Mouse (Mus musculus) left cerebral cortex, adult 18-20 months (tissue): ENCODE results near the gene Hist2h2bb. TPM values are rescaled to one million over a fixed set of nuclear protein-coding genes. Genes with fewer than 3 reads are reported as not detected.
"Not testable (repeated sequence)": the region's sequence is repeated elsewhere in the genome, so short reads cannot be mapped to it uniquely, and the experiment has no call there.

Experiments used
- DNase-seq, 2 experiments: peaks; one replicate each; pipeline ENCODE4 v3.0.0; 2021 to 2022; ENCODE audit warnings: low spot score in 2 of 2, mixed read lengths in 1 of 2
- total RNA-seq, 2 experiments: library from RNA; stranded (reverse); gene quantifications; 2 replicates each; pipeline ENCODE4 v1.2.3; 2021

The Hist2h2bb gene
- total RNA-seq, 2 experiments from 2014 or later: 210 to 215 TPM

DNA sequence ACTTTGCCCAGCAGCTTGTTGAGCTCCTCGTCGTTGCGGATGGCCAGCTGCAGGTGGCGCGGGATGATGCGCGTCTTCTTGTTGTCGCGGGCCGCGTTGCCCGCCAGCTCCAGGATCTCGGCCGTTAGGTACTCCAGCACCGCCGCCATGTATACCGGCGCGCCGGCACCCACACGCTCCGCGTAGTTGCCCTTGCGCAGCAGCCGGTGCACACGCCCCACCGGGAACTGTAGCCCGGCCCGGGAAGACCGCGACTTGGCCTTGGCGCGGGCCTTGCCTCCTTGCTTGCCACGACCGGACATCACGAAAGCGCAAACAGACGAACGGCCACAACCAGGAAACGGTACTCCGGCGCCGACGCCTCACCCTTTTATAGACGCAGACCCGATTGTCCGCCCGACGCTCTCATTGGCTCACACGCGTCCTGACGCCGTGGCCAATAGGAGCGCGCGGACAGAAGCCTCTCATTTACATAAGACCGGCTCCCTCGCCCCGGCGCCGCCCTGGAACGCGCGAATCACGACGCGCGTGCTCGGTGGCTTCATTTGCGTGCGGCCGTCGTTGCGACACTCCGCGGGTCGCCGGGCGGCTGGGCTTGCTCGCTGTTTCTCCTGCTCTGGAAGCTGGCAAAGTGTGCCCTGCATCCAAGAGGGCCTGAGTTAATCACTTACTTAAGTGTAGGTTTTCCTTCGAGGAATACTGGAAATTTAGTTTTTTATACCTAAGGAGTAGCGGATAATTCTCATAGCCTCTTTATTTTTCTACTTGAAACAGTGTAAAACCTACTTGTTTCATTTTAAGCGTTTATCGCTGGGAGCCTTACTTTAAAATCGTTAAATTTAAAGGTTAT lies 29.4 kb upstream of the Hist2h2bb start, which contains the start of gene Hist2h2aa2:
TSS of gene Hist2h2aa2 (minus strand) at position 328 of the 850 bp plus-strand sequence.
- peak; percentile 95 to 98 for DNase-seq

DNA sequence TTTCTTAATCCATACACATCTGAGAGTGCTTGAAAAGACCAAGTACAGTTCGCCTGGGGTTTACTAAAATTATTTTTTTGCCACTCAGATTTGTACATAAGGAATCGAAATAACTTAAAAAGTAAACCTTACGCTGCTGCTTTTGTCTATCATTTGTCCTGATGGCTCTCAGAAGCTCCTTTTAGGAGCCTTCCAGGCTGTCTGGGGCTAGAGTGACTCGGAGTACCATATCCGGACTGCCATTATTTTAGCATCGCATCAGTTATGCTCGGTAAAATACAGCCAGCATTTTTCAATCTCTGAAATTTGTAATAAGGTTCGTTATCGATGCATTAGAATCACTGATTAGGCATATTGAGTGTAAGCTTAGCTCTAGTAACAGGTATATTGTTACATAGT lies 28.8 kb upstream of the Hist2h2bb start:
- no peak for DNase-seq

DNA sequence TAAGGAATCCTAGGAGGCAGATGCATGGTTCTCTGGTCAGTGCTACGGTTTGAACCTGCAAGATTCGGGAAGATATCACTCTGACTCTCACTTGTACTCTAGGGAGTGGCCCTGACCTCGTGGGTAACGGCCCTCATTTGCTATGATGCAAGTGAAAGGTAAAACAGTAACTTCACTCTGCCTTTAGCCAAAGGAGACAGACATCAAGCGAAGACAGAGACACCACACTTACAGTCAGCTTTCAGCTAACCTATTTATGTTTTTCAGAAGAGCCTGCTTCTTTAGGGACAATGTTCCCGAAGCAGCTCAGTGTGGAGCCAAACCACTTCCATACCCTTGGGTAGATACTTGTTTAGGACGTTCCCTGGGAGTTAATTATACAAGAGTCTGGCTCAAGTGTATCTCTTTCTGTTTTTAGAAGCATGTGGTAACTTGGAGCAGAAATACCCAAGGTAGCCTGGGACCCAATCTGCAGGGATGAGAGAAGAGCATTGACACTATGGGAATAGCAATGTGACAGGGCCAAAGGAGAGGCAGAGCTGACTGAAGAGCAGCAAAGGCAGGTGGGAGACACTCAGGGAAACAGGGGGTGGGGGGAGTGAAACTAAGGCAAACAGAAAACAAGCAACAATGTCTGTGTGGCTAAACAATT lies 25.5 kb upstream of the Hist2h2bb start:
- DNase-seq: no peak

DNA sequence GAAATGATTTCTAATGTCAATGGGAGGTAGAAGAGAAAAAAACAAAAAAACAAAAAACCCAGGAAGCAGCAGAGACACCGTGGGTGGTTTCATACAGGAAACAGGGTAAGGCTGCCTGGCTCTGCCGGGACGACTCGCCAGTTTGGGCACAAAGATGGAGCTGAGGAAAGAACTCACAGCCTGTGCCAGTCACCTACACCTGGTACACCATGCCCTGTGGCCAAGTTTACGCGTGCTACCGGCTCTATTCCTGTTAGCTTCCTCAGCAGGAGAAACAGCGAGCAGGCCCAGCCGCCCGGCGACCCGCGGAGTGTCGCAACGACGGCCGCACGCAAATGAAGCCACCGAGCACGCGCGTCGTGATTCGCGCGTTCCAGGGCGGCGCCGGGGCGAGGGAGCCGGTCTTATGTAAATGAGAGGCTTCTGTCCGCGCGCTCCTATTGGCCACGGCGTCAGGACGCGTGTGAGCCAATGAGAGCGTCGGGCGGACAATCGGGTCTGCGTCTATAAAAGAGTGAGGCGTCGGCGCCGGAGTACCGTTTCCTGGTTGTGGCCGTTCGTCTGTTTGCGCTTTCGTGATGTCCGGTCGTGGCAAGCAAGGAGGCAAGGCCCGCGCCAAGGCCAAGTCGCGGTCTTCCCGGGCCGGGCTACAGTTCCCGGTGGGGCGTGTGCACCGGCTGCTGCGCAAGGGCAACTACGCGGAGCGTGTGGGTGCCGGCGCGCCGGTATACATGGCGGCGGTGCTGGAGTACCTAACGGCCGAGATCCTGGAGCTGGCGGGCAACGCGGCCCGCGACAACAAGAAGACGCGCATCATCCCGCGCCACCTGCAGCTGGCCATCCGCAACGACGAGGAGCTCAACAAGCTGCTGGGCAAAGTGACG lies 24.3 kb upstream of the Hist2h2bb start, which contains the start of gene Hist2h2aa1:
TSS of gene Hist2h2aa1 (plus strand) at position 495 of the 884 bp plus-strand sequence.
- DNase-seq: peak; percentile 75 to 81

DNA sequence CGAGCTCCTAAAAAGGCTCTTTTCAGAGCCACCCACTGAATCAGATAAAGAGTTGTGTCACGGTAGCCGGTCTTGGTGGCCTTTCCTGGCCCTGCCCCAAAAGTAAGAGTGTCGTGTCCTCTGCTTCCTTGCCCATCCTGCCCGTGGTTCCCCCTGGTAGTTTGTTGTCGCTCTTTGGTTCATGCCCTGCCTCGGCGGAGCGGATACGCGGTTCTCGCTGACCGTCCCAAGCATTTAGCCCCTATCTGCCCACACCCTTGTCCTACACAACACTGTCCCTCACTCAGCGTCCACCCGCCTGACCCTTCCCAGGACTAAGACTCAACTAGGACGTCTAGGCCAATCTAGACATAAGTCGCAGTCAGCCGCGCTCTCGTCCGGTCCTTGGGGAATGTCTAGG lies 23.5 kb upstream of the Hist2h2bb start:
- DNase-seq: not testable (repeated sequence)

DNA sequence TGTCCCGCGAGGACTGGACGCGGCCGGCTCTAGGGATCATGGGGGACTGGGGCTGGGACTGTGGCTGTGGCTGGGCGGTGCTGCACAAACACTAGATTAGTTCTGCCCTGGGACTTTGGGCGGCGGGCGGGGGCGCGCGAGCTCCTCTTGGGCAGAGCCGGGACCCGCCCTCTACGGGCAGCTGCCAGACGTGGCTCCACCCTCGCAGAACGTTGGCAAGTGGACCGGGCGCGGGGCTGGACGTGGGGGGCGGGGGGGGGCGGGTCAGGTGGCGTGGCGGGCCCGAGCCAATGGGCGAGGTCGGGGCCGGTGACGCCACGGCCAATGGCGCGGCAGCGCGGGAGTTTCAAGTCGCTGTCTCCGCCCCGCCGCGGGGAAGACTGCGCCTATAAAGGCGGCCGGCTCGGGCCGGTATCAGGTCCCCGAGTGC lies 23.1 kb upstream of the Hist2h2bb start, which contains the start of gene Hist2h3c1:
TSS of gene Hist2h3c1 (plus strand) at position 259 of the 430 bp plus-strand sequence.
- not testable (repeated sequence) for DNase-seq

DNA sequence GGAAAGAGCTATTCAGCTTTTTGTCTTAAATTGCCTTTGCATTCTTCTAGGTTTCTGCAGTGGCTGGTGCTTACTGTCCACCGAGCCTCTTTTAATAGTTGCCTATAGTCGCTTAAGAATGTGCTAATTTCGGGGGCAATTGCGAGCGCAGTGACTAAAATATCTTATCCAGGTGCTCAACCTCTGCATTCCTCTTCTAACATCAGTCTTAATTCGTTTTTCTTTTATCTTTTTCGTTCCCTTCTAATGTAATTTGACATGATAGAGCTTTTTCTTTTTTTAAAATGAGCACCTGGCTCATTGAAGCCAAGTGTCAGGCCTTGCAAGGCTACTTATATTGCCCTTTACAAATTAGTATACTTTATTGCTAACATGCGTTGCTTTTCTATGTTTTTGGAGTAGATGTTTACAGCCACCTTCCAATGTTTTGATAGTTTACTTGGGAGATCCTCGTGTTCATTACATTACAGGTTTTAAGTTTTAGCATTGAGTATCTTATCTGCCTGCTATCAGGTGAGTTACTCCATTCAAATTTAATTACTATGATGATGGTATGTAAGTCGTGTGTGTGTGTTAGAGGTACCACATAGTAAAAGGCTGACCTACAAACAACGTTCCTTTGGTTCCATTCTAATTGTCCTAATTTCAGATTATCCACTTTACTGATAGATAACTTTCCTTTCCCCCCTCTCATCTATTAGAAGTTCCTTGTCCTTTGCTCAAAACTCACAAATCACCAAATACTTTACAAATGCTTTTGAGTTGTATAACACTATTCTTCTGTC lies 22.0 kb upstream of the Hist2h2bb start:
- no peak for DNase-seq

DNA sequence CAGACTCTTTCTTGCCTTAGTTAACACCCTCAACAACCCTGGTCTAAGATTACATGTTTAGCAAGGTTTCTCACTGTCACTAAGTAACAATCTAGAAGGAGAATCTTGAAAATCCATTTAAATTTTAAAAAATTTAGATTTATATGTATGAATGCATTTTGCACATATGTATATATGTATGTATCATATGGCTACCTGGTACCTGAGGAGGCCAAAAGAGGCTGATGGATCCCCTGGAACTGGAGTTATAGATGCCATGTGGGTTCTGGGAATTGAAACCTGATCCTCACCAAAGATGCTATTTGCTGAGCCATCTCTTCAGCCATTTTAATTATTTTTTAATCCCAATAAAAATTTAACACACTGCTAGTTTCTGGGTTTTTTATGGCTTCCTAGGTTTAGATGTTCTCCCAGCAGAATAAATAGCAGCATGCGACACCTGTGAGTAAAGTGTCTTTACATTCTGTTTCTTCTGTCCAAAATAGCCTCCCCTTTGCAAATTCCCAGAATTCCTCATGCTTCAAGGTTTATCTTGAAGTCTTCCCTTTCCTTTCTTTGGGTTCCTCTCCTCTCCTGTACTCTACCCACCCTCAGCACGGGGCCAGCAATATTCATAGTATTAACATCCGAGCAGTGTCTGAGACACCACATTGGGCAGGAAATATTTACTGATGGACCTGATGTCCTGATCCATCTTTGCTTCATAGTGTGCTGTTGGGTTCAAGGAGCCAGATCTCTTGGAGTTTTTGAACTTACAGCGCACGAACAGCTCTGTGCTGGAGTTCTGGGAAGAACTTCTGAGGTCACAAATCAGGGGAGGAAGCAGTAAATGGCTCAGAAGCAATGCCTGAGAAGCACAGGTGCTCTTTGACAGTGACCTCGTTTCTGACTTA lies 21.2 kb upstream of the Hist2h2bb start:
- no peak for DNase-seq

DNA sequence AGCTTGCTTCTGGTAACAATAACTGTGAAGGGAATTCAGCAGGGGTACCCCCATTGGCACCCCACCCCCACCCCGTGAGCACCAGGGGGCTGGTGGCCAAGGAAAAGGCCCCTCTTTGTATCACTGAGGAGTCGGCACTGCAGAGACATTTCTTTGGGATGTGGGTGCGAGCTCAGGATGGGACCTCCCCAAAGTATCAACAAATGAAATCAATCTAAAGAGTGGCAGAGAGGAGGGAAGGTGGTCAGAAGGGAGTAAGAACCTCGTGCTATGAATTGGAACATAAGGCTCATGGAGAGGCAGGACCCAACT lies 20.6 kb upstream of the Hist2h2bb start:
- DNase-seq: no peak

DNA sequence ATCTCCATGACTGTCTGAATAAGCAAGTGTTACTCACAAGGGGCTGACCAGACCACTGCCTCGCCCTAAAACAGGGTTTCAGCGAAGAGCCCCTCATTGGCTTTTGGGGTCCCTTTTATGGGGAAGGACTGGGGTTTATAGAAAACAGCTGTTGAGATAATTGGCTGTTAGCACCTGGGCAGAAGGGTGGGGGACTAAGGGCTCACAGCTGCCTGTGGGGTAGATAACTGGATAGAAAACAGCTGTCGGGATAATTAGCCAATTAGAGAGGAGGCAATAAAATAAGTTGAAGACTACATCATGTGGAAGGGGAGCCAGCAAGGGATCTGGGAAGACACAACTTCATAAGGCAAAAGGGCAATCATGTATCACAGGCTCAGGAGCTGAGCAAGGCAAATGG lies 18.7 kb upstream of the Hist2h2bb start:
- DNase-seq: no peak

DNA sequence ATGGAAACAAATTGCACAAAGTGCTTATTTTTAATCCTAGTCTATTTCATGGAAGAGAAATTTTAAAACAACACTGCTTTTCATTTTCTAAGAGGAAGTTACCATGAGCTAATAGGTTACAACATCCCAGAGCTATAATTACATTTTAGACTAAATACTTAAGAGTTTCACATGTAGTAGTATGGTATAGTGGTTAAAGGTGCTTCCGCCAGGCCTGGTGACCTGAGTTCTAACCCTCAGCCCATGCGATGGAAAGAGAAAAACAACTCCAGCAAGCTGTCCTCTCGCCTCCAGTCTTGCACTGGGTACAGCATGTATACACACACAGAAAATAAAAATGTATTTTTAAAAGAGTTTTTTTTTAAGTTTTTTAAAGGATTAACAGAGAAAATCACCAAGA lies 17.8 kb upstream of the Hist2h2bb start:
- DNase-seq: no peak

DNA sequence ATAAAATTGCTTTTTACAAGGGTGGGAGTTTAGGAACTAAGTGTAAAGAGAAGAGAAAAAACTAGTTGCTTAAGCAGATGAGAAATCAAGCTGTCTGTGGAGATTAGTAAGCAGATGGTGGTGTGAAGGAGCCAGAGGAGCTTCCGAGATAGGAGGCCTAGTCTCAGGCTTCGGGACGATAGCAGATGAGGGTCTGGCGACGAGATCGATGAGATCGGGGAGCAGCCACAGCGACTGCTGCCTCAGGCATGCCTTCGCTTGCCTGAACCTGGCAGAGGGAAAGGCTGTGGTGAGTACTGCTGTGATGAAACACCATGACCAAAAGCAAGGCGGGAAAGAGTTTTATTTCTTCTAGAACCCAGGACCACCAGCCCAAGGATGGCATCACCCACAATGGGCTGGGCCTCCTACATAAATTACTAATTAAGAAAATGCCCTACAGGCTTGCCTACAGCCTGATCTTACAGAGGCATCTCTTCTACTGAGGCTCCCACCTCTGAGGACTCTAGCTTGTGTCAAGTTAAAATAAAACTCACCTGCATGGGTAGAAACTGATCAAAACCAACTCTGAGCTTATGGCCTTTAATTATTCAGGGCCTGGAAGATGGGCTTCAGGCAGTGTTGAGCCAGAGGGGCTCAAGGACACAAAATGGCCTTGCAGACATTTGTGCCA lies 14.7 kb upstream of the Hist2h2bb start:
- no peak for DNase-seq

DNA sequence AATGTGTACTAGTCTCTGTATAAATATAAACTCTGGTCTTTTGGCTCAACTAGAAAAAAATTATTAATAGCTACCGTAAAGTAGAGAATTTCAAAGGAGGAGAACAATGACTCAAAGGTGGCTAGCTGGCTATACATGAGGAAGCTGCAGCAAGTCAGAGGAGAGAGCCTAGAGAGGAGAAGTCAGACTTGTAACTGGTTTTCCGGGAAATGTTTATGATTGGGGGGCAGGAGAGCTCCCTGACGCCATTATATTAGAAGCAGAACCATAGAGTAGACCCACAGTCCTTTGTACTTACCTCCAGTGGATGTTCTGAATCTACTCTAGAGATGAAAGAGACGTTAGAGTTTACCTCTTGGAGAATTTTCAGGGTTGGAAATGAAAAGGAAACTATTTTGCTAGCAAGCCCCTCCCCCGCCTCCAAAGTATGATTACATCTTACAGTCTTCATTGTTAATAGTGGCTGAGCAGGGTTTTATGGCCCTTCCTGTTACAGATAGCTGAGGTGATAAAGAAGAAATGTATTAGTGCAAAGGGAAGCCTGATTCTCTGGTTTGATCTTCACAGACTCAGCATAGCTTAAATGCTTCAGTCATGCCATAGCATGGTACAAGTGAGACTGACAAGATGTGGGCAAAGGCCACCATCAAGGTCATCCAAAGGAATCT lies 13.5 kb upstream of the Hist2h2bb start:
- no peak for DNase-seq

DNA sequence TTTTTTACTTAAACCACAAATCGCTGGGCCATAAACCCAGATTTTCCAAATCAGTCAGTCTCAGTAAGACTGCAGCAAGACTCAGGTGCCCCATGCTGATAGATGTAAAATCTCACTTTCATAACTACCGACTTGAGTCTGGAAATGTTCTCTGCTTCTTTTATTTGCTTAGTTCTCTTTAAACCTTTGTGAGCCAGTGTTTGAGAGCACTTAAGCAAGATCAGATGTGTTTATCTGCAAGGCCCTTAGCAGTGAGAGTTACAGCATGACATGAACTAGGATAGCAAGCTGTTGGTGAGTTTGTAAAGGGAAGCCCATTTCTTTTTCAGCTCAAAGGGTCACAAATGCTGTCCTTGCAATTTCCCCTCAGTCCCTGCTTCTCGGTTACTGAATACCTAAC lies 12.4 kb upstream of the Hist2h2bb start:
- no peak for DNase-seq

DNA sequence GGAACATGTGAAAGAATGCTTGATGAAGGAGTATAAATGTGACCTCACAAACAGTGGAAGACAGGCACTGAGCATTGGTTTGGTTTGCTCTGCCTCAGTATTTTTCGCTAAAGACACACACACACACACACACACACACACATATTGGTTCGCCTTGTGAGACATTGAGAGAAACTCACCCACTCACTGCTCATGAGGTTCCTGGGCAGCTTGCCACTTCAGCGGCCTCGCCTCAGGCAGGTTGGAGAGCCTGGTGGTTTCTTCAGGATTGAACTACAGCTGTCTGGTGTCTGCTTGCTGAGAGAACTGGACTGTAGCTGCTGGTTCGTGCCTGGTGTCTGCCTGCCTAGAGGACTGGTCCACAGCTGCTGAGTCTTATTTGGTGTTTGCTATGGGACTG lies 9.3 kb upstream of the Hist2h2bb start:
- DNase-seq: peak; percentile 17 to 34

DNA sequence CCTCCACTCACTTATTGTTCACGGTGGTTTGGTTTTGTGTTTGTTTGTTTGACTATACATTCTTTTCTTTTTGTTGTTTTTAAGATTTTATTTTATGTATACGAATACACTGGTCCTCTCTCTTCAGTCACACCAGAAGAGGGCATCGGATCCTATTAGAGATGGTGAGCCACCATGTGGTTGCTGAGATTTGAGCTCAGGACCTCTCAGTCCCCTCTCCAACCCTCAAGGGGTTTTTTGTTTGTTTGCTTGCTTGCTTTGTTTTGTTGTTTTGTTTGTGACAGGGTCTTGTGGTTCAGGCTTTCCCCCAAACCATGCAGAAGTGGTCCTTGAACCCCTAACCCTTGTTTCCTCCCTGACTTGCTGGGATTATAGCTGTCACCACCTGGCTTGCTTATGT lies 7.9 kb upstream of the Hist2h2bb start:
- DNase-seq: no peak

DNA sequence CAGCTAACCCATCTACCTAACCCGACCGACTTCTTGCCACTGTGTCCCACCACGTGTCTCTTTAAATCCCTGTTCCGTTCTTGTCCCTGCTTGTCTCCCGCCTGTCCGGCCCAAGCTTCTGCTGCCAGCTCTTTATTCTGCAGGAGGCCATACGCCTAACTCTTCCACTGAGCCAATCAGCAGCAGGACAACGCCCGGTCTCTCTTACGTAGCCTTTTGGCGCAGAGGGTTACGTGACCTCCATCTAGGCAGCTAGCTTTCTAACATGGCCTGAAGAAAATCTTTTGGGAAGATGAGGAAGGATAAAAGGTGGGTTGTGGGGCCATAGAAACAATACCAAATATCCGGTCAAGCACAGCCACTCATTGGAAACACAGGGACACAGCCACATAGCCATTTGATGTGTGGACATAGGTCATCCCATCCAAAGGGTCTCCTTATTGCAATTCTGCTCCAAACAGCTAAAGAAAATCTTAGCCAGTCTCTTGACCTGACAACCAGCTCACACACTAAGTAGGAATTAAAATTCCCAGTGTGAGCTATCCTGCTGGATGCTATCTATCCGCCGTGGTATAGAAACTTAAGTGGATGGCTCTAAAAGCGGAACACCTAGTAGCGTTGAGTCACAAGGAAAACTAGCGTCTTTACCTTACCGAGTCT lies 7.2 kb upstream of the Hist2h2bb start:
- DNase-seq: peak; percentile 77 to 87

DNA sequence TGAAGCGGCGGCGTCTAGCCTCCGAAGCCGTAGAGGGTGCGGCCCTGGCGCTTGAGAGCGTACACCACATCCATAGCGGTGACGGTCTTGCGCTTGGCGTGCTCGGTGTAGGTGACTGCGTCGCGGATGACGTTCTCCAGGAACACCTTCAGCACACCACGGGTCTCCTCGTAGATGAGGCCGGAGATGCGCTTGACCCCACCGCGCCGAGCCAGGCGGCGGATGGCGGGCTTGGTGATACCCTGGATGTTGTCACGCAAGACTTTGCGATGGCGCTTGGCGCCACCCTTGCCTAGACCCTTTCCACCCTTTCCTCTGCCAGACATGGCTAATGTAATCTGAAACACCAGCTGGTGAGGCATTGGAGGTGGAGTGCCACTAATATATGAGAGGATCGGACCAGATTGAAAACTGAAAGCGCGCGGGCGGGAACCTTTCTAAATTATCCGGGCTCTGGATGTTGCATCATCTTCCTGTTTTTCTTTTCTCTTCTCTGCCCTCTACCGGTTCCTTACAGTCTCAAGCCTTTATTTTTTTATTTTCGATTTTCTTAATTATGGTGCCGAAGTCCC lies 6.5 kb upstream of the Hist2h2bb start, which contains the start of gene Hist2h4:
TSS of gene Hist2h4 (minus strand) at position 333 of the 572 bp plus-strand sequence.
- peak; percentile 96 to 97 for DNase-seq
